Mouse (Mus musculus): ENCODE measurements at regions not wholly inside any gene's neighbourhood (a gene's known extent, or its start where the extent isn't known, plus 50 kb on each side); places are given as distances from the start of the nearest gene placed in this dataset.

- no peak for DNase-seq
These were observed 331.2 kb upstream of the Celf2 start for GRCm38 (mm10) chr2:7840612-7841011.

- no peak for DNase-seq
These were observed 328.5 kb upstream of the Celf2 start for GRCm38 (mm10) chr2:7837877-7838276.

- no peak for DNase-seq
These were observed 321.9 kb upstream of the Celf2 start for GRCm38 (mm10) chr2:7831239-7831638.

- DNase-seq = no peak
These were observed 316.9 kb upstream of the Celf2 start for GRCm38 (mm10) chr2:7826272-7826671.

- DNase-seq = no peak
These were observed 287.1 kb upstream of the Celf2 start for GRCm38 (mm10) chr2:7796415-7796814.

GRCm38 (mm10) chr2:7792456-7793145 lies 283.2 kb upstream of the Celf2 start:
- no peak for DNase-seq

GRCm38 (mm10) chr2:7778610-7779009 lies 269.2 kb upstream of the Celf2 start:
- DNase-seq = no peak

GRCm38 (mm10) chr2:7734097-7734730 lies 224.9 kb upstream of the Celf2 start:
- DNase-seq = no peak

- DNase-seq = peak; percentile 4
These were observed 221.6 kb upstream of the Celf2 start for GRCm38 (mm10) chr2:7730960-7731359.

GRCm38 (mm10) chr2:7722283-7722935 lies 213.0 kb upstream of the Celf2 start:
- DNase-seq = no peak

- DNase-seq = no peak
These were observed 201.7 kb upstream of the Celf2 start for GRCm38 (mm10) chr2:7711046-7711445.

GRCm38 (mm10) chr2:7710476-7710875 lies 201.1 kb upstream of the Celf2 start:
- DNase-seq = no peak

GRCm38 (mm10) chr2:7683355-7683754 lies 174.0 kb upstream of the Celf2 start:
- DNase-seq = no peak

GRCm38 (mm10) chr2:7640892-7641291 lies 131.5 kb upstream of the Celf2 start:
- no peak for DNase-seq

GRCm38 (mm10) chr2:7622716-7623285 lies 113.4 kb upstream of the Celf2 start:
- no peak for DNase-seq

- DNase-seq = peak; percentile 4
These were observed 110.7 kb upstream of the Celf2 start for GRCm38 (mm10) chr2:7619888-7620664.

- no peak for DNase-seq
These were observed 68.8 kb upstream of the Celf2 start for GRCm38 (mm10) chr2:7578196-7578595.

Measured in adrenal gland, postnatal 14 days (tissue).